Mouse (Mus musculus): Measurements from ENCODE around the gene Mapkapk2.

The Mapkapk2 gene

DNA sequence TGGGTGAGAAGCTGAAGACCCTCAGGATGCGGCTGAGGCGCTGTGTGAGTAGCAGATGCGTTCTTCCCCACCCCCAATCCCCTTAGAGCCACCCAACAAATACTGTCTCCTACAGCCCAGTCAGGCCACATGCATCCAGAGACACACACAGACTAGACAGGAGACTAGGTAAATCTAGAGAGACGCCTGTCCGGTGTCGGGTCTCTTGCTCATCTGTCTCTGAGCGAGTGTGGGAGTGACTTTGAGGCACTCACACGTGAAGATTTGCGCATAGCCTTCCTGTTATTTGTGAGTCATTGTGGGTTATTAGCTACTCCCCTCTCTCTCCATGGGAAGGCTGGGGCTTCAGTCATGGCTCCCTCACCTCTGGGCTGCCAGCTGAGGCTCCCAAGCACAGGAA lies 76.2 kb downstream of the Mapkapk2 start:
- no peak for DNase-seq (ENCODE audit: low spot score in 2 of 2)

GRCm38 (mm10) chr1:131020425-131021310 lies 77.0 kb downstream of the Mapkapk2 start:
- DNase-seq (ENCODE audit: low spot score in 2 of 2), result no peak

- no peak for DNase-seq (ENCODE audit: low spot score in 2 of 2)
Observed at GRCm38 (mm10) chr1:131019492-131020098, 78.0 kb downstream of the Mapkapk2 start, which contains the start of gene Il10. TSS of gene Il10 (plus strand) at chr1:131019845.

DNA sequence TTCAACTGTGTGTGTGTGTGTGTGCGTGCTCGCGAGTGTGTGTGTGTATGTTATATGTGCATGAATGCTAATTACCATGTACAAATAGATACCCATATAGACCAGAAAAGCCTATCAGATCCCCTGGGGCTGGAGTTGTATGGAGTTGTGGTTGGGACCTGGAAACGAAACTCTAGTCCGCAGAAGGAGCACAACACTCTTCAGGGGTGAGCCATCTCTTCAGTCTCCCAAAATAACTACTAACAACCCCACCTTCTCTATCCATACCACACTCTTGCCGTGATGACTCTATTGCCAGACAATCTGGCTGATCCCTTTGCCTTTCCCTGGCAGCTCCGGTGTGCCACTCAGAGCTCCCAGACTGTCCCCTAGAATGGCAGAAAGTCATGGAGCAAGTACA lies 81.7 kb downstream of the Mapkapk2 start:
- DNase-seq (ENCODE audit: low spot score in 2 of 2), result no peak

- DNase-seq (ENCODE audit: low spot score in 2 of 2), result no peak
Observed at GRCm38 (mm10) chr1:131015281-131015680, 82.3 kb downstream of the Mapkapk2 start.

DNA sequence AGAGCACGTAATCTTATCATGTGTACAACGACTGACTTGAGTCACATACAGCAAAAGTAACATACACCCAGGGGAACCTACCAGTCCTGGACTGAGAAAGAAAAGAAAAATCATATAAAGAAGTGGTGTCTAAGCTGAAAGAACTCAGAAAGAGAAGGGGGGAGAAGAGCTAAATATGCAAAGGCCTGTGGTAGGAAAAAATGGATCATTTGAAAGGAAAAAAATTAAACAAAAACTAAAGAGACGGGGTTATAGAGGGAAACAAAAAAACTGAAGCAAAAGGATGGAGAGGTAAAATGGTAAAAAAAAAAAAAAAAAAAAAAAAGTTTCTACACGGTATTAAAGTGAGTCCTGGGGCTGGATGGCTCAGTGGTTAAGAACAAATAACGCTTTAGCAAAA lies 83.7 kb downstream of the Mapkapk2 start:
- no peak for DNase-seq (ENCODE audit: low spot score in 2 of 2)

DNA sequence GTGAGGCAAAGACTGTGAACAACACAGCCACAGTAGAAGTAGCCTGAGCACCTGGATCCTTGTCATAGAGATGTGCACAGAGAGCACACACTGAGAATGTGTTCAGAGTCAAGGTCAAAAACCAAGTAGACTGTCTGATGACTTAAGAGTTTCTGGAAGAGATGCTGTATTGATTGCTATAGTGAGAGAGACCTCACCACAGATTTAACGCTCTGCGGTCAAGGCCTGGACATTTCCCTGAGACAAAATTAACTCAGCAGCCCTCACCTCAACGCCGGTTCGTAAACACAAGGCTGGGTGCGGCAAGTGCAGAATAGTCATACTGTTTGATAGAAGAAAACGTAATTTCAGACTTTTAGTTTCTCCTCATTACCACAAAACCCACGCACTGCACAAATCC lies 85.1 kb downstream of the Mapkapk2 start:
- DNase-seq (ENCODE audit: low spot score in 2 of 2), result no peak

DNA sequence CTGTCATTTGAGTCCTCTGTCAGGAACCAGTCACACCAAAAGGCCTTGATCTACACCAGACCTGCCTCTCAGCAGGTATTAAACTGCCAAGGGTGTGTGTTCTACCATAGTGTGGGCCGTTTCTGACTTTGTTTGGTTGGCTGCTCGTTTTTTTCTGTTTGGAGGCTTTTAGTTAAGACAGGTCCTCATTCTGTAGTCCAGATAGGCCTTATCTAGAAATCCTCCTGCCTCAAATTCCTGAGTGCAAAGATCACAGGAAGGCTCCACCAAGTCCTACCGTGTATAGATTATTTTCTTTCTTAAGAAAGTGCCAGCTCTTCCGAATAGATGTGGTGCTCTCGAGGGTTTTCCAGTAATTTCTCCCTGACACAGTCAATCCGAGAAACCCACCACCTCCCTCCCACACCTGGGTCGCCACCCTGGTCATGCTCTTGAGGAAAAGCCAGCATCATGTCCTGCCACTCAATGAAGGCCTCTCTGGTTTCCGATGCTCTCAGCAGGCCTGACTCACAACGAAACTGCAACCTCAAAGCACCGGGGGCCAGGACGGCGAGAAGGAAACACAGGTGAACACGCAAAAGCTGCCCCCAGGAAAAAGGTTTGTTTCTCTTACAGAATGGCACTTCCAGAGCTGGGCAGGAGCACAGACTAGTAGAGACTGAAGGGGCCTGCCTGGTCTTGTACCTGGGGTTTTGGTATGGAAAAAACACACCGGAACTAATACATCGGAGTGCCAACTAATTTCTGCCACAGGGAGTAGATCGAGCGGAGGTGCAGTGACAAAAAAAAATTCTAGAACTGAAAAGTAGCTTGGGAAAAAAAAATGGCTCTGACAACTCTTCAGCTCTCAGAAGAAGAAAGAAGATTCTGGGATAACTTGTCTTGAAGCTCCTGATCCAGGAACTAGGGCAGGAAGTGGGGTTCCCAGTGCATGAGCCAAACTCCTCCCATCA lies 87.1 kb downstream of the Mapkapk2 start:
- no peak for DNase-seq (ENCODE audit: low spot score in 2 of 2)

GRCm38 (mm10) chr1:131006069-131006468 lies 91.6 kb downstream of the Mapkapk2 start:
- DNase-seq (ENCODE audit: low spot score in 2 of 2), result no peak
